Mouse (Mus musculus) cerebellum, adult 2 months (tissue): ENCODE measurements around the gene Lrrc36.

Experiments
- CTCF ChIP-seq: fragments of 200-500 bp; IDR thresholded peaks from 2 replicates; pipeline ENCODE4 v1.5.1; 2011; ENCODE audit warnings: low read depth, mild to moderate bottlenecking, control low read depth, low read length, moderate library complexity, borderline replicate concordance; ENCODE audit not compliant: insufficient read depth
- POLR2A ChIP-seq: fragments of 200-500 bp; IDR thresholded peaks from 2 replicates; pipeline ENCODE4 v1.6.1; 2011; ENCODE audit warnings: low read length, control low read depth, borderline replicate concordance; ENCODE audit not compliant: insufficient read depth

- TF ChIP-seq CTCF (no peak), POLR2A (no peak)
These were observed 80.1 kb downstream of the Lrrc36 start for GRCm38 (mm10) chr8:105493495-105493894.
